ENCODE assay signal across 9 mouse cellular contexts in the genomic region with DNA sequence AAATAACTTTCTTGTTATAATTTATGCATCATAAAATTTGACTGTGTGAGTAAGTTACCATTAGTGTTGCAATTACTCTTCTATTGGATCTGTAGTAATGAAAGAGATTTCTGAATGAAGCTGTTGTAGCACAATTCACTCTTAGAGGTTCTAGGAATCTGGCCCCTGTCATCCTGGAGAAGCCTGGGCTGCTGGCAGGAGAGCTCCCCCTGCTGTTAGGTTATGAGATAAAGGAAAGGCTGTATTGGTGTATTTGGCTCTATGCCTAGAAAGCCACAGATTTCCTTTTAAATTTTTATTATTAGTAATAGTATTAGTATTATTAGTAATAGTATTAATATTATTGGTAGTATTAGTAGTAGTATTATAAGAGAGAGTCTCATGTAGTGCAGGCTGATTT.
DNase-seq lines count a peak whose midpoint lies in the region; ATAC-seq lines count a peak whose summit lies in the region.
"Had no signal": no experiment of that assay in that cellular context is flagged by ENCODE, and none has a peak within 500 bp of the region (broad histone marks: within the 10 kb centered on the region; RNA-seq: fewer than 3 reads in every experiment).

No protein-coding gene starts in this region.

- no peak overlapping the region for H3K4me3 ChIP-seq in heart, embryonic 12.5 days
- H3K4me3 ChIP-seq: neural tube, embryonic 12.5 days had no signal

- ATAC-seq in heart, embryonic 12.5 days (ENCODE audit: insufficient number of reproducible peaks, low FRiP score), result no peak
- ATAC-seq in neutrophil, adult 5-6 weeks (ENCODE audit: extremely low read depth, insufficient number of reproducible peaks, low FRiP score, poor library complexity, severe bottlenecking), result peak; percentile 63; the same call in 1 of the 2 replicates

- no peaks in the 10 kb centered on the region for H3K9me3 ChIP-seq in heart, embryonic 12.5 days (replicated peaks)
- H3K9me3 ChIP-seq: neural tube, embryonic 12.5 days had no signal

- no peaks in the 10 kb centered on the region for H3K27me3 ChIP-seq in heart, embryonic 12.5 days (replicated peaks)
- H3K27me3 ChIP-seq: neural tube, embryonic 12.5 days had no signal

- no peak overlapping the region for H3K4me2 ChIP-seq in heart, embryonic 12.5 days
- H3K4me2 ChIP-seq: neural tube, embryonic 12.5 days had no signal

- no peaks in the 10 kb centered on the region for H3K4me1 ChIP-seq in heart, embryonic 12.5 days (replicated peaks)

- H3K9ac ChIP-seq in heart, embryonic 12.5 days, result no peak overlapping the region
- H3K9ac ChIP-seq: neural tube, embryonic 12.5 days had no signal

- H3K36me3 ChIP-seq in heart, embryonic 12.5 days, result no peaks in the 10 kb centered on the region
- H3K36me3 ChIP-seq: neural tube, embryonic 12.5 days had no signal

- H3K27ac ChIP-seq in heart, embryonic 12.5 days (ENCODE audit: poor library complexity, severe bottlenecking), result no peak overlapping the region
- H3K27ac ChIP-seq: neural tube, embryonic 12.5 days had no signal

- DNase-seq in heart, adult 9 months (ENCODE audit: low spot score in 2 of 2), result peak; percentile 9 to 20
- peak; percentile 22 for DNase-seq in thymus, postnatal 0 days (ENCODE audit: low spot score)
- DNase-seq in thymus, adult 18-20 months, result no peak
- peak; percentile 55 to 56 for DNase-seq in cerebellum, postnatal 14 days
- DNase-seq in kidney, postnatal 4 days, result peak; percentile 10 to 15
- no peak for DNase-seq in frontal cortex, postnatal 10 days (ENCODE audit: low spot score in 2 of 2)

Comparison
In these comparisons a context has a peak if more than half of its experiments do, and no peak if none do; other contexts are left out.
1. DNase-seq: peak in heart, adult 9 months (2 of 2), thymus, postnatal 0 days (single experiment), cerebellum, postnatal 14 days (2 of 2) and kidney, postnatal 4 days (2 of 2); none in thymus, adult 18-20 months (0 of 2) and frontal cortex, postnatal 10 days (0 of 2).